In genomic region chr4:51599984-51600747, GRCm38 (mm10) we compare ENCODE assay signal across 27 mouse cellular contexts.
A peak's percentile ranks its signal among the peaks of the same experiment; 100 is the strongest.
DNase-seq lines count a peak whose midpoint lies in the region; ATAC-seq and TF ChIP-seq lines count a peak whose summit lies in the region.
"Had no signal": no experiment of that assay in that cellular context is flagged by ENCODE, and none has a peak within 500 bp of the region (broad histone marks: within the 10 kb centered on the region; RNA-seq: fewer than 3 reads in every experiment).

No protein-coding gene starts in this region.

- H3K4me3 ChIP-seq in intestine, embryonic 14.5 days (ENCODE audit: low read depth, low read length) = no peak overlapping the region
- no peak overlapping the region for H3K4me3 ChIP-seq in intestine, postnatal 0 days (ENCODE audit: low read depth, low read length)
- H3K4me3 ChIP-seq in intestine, embryonic 15.5 days (replicated peaks) = no peak overlapping the region
- no peak overlapping the region for H3K4me3 ChIP-seq in myocyte
- no peak overlapping the region for H3K4me3 ChIP-seq in forebrain, embryonic 12.5 days (replicated peaks)
- H3K4me3 ChIP-seq: forebrain, embryonic 10.5 days; heart, embryonic 12.5 days; heart, embryonic 15.5 days; hindbrain, embryonic 10.5 days; hindbrain, embryonic 13.5 days had no signal

- H3K9ac ChIP-seq in intestine, embryonic 14.5 days (ENCODE audit: low read length) = no peak overlapping the region
- H3K9ac ChIP-seq in intestine, postnatal 0 days (ENCODE audit: low read depth, low read length) = no peak overlapping the region
- H3K9ac ChIP-seq in intestine, embryonic 15.5 days = no peak overlapping the region
- H3K9ac ChIP-seq in forebrain, embryonic 12.5 days = no peak overlapping the region
- H3K9ac ChIP-seq: forebrain, postnatal 0 days; heart, embryonic 12.5 days; heart, embryonic 15.5 days; hindbrain, embryonic 13.5 days had no signal

- DNase-seq in intestine, embryonic 14.5 days (ENCODE audit: low spot score) = no peak
- DNase-seq in left cerebral cortex, adult 8-10 months (ENCODE audit: low spot score in 2 of 2) = no peak
- DNase-seq: adrenal gland, adult 2 months; adrenal gland, postnatal 25 days; B cell, adult 2 months; cerebellum, adult 11-12 months; cerebellum, adult 8-10 months; cerebellum, postnatal 36 days; embryo, embryonic 11 days; forebrain, postnatal 0 days; gastrocnemius, postnatal 25 days; heart, adult 18-20 months; heart, postnatal 10 days; heart, postnatal 36 days; kidney, adult 18-20 months had no signal

- H3K36me3 ChIP-seq in intestine, embryonic 14.5 days (ENCODE audit: control insufficient read depth, insufficient read depth, low read length) = no peaks in the 10 kb centered on the region
- no peaks in the 10 kb centered on the region for H3K36me3 ChIP-seq in intestine, postnatal 0 days (ENCODE audit: control insufficient read depth, insufficient read depth)
- no peaks in the 10 kb centered on the region for H3K36me3 ChIP-seq in intestine, embryonic 15.5 days
- no peaks in the 10 kb centered on the region for H3K36me3 ChIP-seq in myocyte (ENCODE audit: control insufficient read depth, insufficient read depth)
- no peaks in the 10 kb centered on the region for H3K36me3 ChIP-seq in forebrain, embryonic 12.5 days (replicated peaks)
- H3K36me3 ChIP-seq: forebrain, embryonic 10.5 days; heart, embryonic 12.5 days; heart, embryonic 15.5 days; hindbrain, embryonic 10.5 days; hindbrain, embryonic 13.5 days had no signal

- H3K27ac ChIP-seq in intestine, embryonic 14.5 days (ENCODE audit: low read depth) = no peak overlapping the region
- H3K27ac ChIP-seq in intestine, postnatal 0 days (ENCODE audit: low read depth, low read length) = no peak overlapping the region
- H3K27ac ChIP-seq in intestine, embryonic 15.5 days = no peak overlapping the region
- no peak overlapping the region for H3K27ac ChIP-seq in forebrain, embryonic 12.5 days
- H3K27ac ChIP-seq: forebrain, embryonic 10.5 days; heart, embryonic 15.5 days; hindbrain, embryonic 10.5 days; hindbrain, embryonic 13.5 days had no signal

- H3ac ChIP-seq in myocyte (ENCODE audit: control insufficient read depth, insufficient read length) = no peak overlapping the region

- no peaks in the 10 kb centered on the region for H3K9me3 ChIP-seq in intestine, embryonic 14.5 days (ENCODE audit: control insufficient read depth, low read length)
- no peaks in the 10 kb centered on the region for H3K9me3 ChIP-seq in intestine, postnatal 0 days (ENCODE audit: control insufficient read depth)
- no peaks in the 10 kb centered on the region for H3K9me3 ChIP-seq in intestine, embryonic 15.5 days
- H3K9me3 ChIP-seq in forebrain, embryonic 12.5 days = no peaks in the 10 kb centered on the region
- H3K9me3 ChIP-seq: forebrain, embryonic 10.5 days; heart, embryonic 12.5 days; heart, embryonic 15.5 days; hindbrain, embryonic 10.5 days; hindbrain, embryonic 13.5 days had no signal

- no peaks in the 10 kb centered on the region for H3K4me1 ChIP-seq in intestine, embryonic 14.5 days (replicated peaks; ENCODE audit: control insufficient read depth, insufficient read depth, low read length)
- H3K4me1 ChIP-seq in intestine, postnatal 0 days (replicated peaks; ENCODE audit: control insufficient read depth, insufficient read depth, low read length) = no peaks in the 10 kb centered on the region
- H3K4me1 ChIP-seq in intestine, embryonic 15.5 days (replicated peaks) = no peaks in the 10 kb centered on the region
- H3K4me1 ChIP-seq in forebrain, embryonic 12.5 days = no peaks in the 10 kb centered on the region
- H3K4me1 ChIP-seq: forebrain, embryonic 10.5 days; heart, embryonic 12.5 days; heart, embryonic 15.5 days; hindbrain, embryonic 10.5 days; hindbrain, embryonic 13.5 days had no signal

- H3K27me3 ChIP-seq in intestine, embryonic 14.5 days (replicated peaks; ENCODE audit: control insufficient read depth, insufficient read depth, low read length) = no peaks in the 10 kb centered on the region
- no peaks in the 10 kb centered on the region for H3K27me3 ChIP-seq in intestine, postnatal 0 days (replicated peaks; ENCODE audit: control insufficient read depth, insufficient read depth, low read length)
- H3K27me3 ChIP-seq in intestine, embryonic 15.5 days (replicated peaks) = no peaks in the 10 kb centered on the region
- no peaks in the 10 kb centered on the region for H3K27me3 ChIP-seq in myocyte (ENCODE audit: control insufficient read depth, insufficient read depth, insufficient read length)
- no peaks in the 10 kb centered on the region for H3K27me3 ChIP-seq in forebrain, embryonic 12.5 days
- H3K27me3 ChIP-seq: heart, embryonic 12.5 days; heart, embryonic 15.5 days; hindbrain, embryonic 13.5 days; Patski had no signal

- WGBS in intestine, embryonic 14.5 days = 71% methylated on average over 6 of the region's 6 CpGs
- WGBS in intestine, postnatal 0 days = 49% methylated on average over 6 of the region's 6 CpGs
- 56% methylated on average over 6 of the region's 6 CpGs for WGBS in intestine, embryonic 15.5 days
- 91% methylated on average over 6 of the region's 6 CpGs for WGBS in forebrain, embryonic 12.5 days

- TF ChIP-seq CTCF in intestine, postnatal 0 days (IDR thresholded peaks at IDR 0.05; ENCODE audit: low read depth) = no peak

- H3K79me2 ChIP-seq in myocyte (ENCODE audit: control insufficient read depth, insufficient read depth) = no peaks in the 10 kb centered on the region

- no peak for TF ChIP-seq POLR2A in myocyte (IDR thresholded peaks at IDR 0.05; ENCODE audit: insufficient read length, low read depth)

- peak; percentile 53; the same call in 1 of the 2 replicates for ATAC-seq in intestine, embryonic 14.5 days (replicated peaks; ENCODE audit: low FRiP score, low TSS enrichment, low read depth)
- no peak for ATAC-seq in intestine, postnatal 0 days
- peak; percentile 85 for ATAC-seq in intestine, embryonic 15.5 days
- ATAC-seq in forebrain, embryonic 12.5 days (ENCODE audit: low FRiP score) = no peak
- ATAC-seq: forebrain, embryonic 14.5 days; forebrain, postnatal 0 days; hindbrain, embryonic 16.5 days; Patski had no signal

- no peak overlapping the region for H3K4me2 ChIP-seq in intestine, embryonic 14.5 days (ENCODE audit: low read length)
- H3K4me2 ChIP-seq in intestine, postnatal 0 days (replicated peaks; ENCODE audit: low read depth) = no peak overlapping the region
- H3K4me2 ChIP-seq in intestine, embryonic 15.5 days (replicated peaks) = no peak overlapping the region
- no peak overlapping the region for H3K4me2 ChIP-seq in myocyte (ENCODE audit: low read depth)
- no peak overlapping the region for H3K4me2 ChIP-seq in forebrain, embryonic 12.5 days
- H3K4me2 ChIP-seq: heart, embryonic 12.5 days; heart, embryonic 15.5 days; hindbrain, embryonic 13.5 days had no signal

TF ChIP-seq in myocyte, 11 proteins besides CTCF, POLR2A, EP300 and RAD21:
- TF ChIP-seq TCF3 (IDR thresholded peaks at IDR 0.05; ENCODE audit: insufficient read length, low read depth) = no peak
- TF ChIP-seq CEBPB (IDR thresholded peaks at IDR 0.05; ENCODE audit: insufficient read depth, poor library complexity, severe bottlenecking) = no peak
- TF ChIP-seq MYOD1 (IDR thresholded peaks at IDR 0.05; ENCODE audit: control insufficient read depth in 1 of 3, insufficient read length in 2 of 3, low read depth in 2 of 3) = peak in 2 of 3 experiments; percentile 23 to 30

Comparison
In these comparisons a context has a peak if more than half of its experiments do, and no peak if none do; other contexts are left out.
1. ATAC-seq: peak in intestine, embryonic 14.5 days (single experiment) and intestine, embryonic 15.5 days (single experiment); none in intestine, postnatal 0 days (single experiment) and forebrain, embryonic 12.5 days (single experiment).